Mouse (Mus musculus) fat pad, adult 2 months (tissue): ENCODE results near the gene Tmem198b.
A peak's percentile ranks its signal among the peaks of the same experiment; 100 is the strongest.

Experiments used
- DNase-seq: peaks from one replicate; pipeline ENCODE4 v3.0.0-alpha.2; 2011; ENCODE audit warnings: low read depth, low spot score; ENCODE audit errors: extremely low read depth

Gene Tmem198b

GRCm38 (mm10) chr10:128801981-128802495 is 2.1 kb downstream of the Tmem198b start:
- no peak for DNase-seq

DNA sequence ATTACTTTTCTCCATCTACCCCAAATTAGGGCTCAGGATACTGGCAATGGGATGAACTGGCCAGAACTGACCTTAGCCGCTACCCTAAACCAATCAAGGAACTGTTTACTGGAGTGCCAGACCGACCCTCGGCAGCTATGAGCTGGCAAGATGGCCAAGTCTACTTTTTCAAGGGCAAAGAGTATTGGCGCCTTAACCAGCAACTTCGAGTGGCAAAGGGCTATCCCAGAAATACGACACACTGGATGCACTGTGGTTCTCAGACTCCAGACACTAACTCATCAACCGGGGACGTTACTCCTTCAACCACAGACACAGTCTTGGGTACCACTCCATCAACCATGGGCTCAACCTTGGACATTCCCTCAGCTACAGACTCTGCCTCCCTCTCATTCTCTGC is 5.5 kb downstream of the Tmem198b start:
- DNase-seq, result no peak

- no peak for DNase-seq
Observed at GRCm38 (mm10) chr10:128795581-128795980, 8.6 kb downstream of the Tmem198b start.

DNA sequence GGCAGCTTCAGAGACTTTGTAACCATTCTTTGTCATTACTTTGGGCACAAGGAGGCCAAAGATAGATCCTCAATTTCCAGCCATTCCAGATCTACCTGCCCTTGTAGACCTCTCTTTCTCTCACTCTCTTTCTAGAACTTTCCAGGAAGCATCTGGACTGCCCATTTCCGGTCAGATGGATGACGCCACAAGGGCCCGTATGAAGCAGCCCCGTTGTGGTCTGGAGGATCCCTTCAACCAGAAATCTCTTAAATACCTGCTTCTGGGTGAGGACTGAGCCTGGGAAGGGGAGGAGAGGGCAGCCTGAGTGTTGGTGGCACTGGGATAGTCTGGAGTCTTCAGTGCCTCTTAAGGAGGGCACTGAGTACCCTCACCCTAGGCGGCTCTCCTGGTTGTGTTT is 9.8 kb downstream of the Tmem198b start:
- DNase-seq, result no peak

DNA sequence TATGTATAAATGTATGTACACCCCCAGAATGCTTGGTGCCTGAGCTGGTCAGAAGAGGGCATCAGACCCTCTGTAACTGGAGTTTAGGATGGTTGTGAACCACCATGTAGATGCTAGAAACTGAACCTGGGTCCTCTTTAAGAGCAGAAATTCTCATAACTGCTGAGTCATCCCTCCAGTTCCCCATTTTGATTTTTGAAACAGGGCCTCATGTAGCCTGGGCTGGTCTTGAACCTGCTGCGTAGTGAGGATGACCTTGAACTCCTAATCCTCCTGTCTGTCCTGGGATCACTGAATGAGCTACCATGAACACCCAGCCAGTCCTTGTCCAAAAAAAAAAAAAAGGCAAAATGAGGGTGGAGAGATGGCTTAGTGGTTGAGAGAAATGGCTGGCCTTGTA is 10.9 kb downstream of the Tmem198b start:
- DNase-seq, result no peak

- no peak for DNase-seq
Observed at GRCm38 (mm10) chr10:128792041-128792440, 12.1 kb downstream of the Tmem198b start.

DNA sequence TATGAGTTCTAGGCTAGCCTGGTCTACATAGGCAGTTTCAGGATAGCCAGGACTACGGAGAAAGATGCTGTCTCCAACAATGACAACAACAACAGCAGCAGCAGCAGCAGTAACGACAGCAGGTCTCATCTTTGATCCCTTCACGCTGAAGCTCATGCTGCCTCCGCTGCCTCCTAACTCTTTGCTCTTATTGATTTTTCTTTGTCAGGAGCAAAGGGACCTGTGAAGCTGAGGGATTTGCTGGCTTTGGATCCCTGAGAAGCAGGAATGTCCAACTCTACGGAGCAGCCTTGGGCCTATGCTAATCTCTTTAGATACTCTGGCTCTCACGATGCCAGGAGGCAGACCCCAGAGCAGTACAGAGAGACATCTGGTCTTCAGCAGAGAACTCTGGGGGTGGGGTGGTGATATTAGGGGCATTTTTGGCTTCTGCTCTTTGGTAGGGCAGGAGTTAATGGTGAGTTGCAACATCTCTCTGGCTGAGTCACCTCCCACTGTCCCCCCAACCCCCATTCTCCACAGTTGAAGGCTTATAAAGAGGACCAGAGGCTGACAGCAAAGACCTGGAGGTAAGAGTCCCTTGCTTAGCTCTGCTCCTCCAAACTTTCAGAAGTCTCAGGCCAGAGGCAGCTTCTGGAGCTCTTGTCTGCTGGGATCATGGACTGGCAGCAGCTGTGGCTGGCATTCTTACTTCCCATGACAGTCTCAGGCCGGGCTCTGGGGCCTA is 13.6 kb downstream of the Tmem198b start, which contains the start of gene Mmp19:
Gene Mmp19 (plus strand): TSS at position 513 of the 727 bp plus-strand sequence.
- no peak for DNase-seq

- no peak for DNase-seq
Observed at GRCm38 (mm10) chr10:128780200-128780599, 24.0 kb downstream of the Tmem198b start.

- peak; percentile 19 for DNase-seq
Observed at GRCm38 (mm10) chr10:128779011-128779795, 25.0 kb downstream of the Tmem198b start.

DNA sequence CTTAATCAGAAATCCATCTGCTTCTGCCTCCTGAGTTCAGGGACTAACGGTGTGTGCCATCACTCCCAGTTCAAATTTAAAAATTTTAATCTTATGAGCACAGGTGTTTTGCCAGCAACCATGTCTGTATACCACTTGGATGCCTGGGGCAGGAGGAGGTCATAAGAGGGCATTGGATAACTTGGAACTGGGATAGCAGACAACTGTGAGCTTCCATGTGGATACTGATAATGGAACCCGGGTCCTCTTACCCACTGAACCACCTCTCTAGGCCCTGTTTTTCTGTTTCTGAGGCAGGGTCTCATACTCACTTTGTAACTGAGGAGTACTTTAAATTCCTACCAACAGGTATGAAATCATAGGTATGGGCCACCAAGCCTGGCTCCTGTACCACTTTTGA is 25.7 kb downstream of the Tmem198b start:
- DNase-seq, result no peak

DNA sequence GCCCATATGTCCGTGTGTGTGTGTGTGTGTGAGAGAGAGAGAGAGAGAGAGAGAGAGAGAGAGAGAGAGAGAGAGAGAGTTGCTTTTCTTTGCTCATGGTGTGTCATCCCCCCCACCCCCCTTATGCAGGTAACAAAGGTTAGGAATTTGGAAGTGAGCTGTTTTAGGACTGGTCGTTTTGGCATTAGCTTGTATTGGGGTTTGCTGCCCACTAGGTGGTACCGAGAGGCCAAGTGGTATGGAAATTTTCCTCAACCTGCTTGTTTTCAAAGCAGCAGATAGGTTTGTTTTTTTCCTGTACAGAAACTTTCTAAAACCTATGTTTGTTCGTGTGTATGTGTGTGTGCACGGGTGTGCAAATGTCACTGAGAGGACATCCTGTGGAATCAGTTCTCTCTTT is 30.5 kb downstream of the Tmem198b start:
- no peak for DNase-seq

DNA sequence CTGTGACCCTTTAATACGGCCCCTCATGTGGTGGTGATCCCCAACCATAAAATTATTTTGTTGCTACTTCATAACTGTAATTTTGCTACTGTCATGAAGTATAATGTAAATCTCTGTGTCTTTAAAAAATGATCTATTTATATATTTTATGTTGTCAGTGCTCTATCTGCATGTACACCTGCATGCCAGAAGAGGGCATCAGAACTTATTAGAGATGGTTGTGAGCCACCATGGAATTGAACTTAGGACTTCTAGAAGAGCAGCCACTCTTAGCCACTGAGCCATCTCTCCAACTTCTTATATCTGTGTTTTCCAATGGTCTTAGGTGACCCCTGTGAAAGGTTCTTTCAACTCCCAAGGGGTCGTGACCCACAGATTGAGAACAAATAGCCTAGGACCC is 31.3 kb downstream of the Tmem198b start:
- no peak for DNase-seq
